Mouse (Mus musculus) embryonic facial prominence, embryonic 13.5 days (tissue): ENCODE results near the gene Ifne. TPM values are rescaled to one million over a fixed set of nuclear protein-coding genes. Genes with fewer than 3 reads are reported as not detected.

Source experiments
- ATAC-seq: fragments of 200-750 bp; cut with Nextera tagmentation; 2 replicates; pipeline ENCODE4 v1.8.0; 2017; ENCODE audit warnings: low read depth; ENCODE audit not compliant: insufficient number of reproducible peaks, insufficient read depth, low FRiP score, low TSS enrichment
- H3K27ac ChIP-seq: fragments of 300-500 bp; sonication (generic); 2 replicates; pipeline ENCODE4 v1.5.1; 2015; ENCODE audit warnings: moderate library complexity, mild to moderate bottlenecking, inconsistent platforms
- H3K27me3 ChIP-seq: fragments of 300-500 bp; sonication (generic); 2 replicates; pipeline ENCODE4 v1.6.1; 2015; ENCODE audit warnings: mild to moderate bottlenecking, inconsistent platforms
- H3K36me3 ChIP-seq: fragments of 300-500 bp; sonication (generic); 2 replicates; pipeline ENCODE4 v1.6.1; 2015; ENCODE audit warnings: mild to moderate bottlenecking, inconsistent platforms
- H3K4me1 ChIP-seq: fragments of 300-500 bp; sonication (generic); 2 replicates; pipeline ENCODE4 v1.6.1; 2015; ENCODE audit warnings: inconsistent platforms
- H3K4me2 ChIP-seq: fragments of 300-500 bp; sonication (generic); 2 replicates; pipeline ENCODE4 v1.6.1; 2015; ENCODE audit warnings: moderate library complexity, mild to moderate bottlenecking, inconsistent platforms
- H3K4me3 ChIP-seq: fragments of 300-500 bp; sonication (generic); 2 replicates; pipeline ENCODE4 v1.5.1; 2015; ENCODE audit warnings: mild to moderate bottlenecking, inconsistent platforms
- H3K9ac ChIP-seq: fragments of 300-500 bp; sonication (generic); 2 replicates; pipeline ENCODE4 v1.6.1; 2015; ENCODE audit warnings: mild to moderate bottlenecking, inconsistent platforms
- H3K9me3 ChIP-seq: fragments of 300-500 bp; sonication (generic); 2 replicates; pipeline ENCODE4 v1.6.1; 2016; ENCODE audit warnings: inconsistent platforms
- WGBS: fragments of 180-500 bp; shearing (Covaris S2); methylation state at CpG from one replicate; pipeline ENCODE4 v1.1.7; 2015; ENCODE audit warnings: mixed read lengths; 5-methylcytosine and 5-hydroxymethylcytosine counted together
- polyA plus RNA-seq: library from polyadenylated mRNA; unstranded; fragments of >200 nt; fragmentation: Nextera tagmentation; extraction: Ambion mirVana; gene quantifications from 2 replicates; pipeline ENCODE4 v1.2.1, GENCODE M21; 2015

The Ifne gene
- polyA plus RNA-seq, 1 experiment from 2014 or later = not detected

DNA sequence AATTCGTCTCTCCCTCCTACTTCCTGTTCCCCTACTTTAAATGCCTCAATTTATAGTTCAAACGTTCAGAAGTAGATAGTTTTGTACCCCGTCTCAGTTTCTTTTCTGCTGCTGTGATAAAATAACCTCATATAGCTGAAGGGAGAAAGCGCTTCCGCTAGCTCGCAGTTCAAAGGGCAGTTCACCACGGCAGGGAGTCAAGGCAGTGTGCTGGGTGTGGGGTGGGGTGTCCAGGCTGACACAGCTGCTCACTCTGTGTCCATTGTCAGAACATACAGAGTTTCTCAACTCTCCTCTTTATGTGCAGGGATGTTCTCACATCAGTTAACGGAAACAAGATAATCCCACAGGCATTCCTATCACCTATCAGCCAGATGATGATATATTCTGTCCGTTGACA lies 32.2 kb upstream of the Ifne start:
- 0 out of 2 replicates have a peak, but pooled peaks cover 2% of the 10 kb centered on the region for H3K27me3 ChIP-seq
- H3K4me2 ChIP-seq = no peak overlapping the region
- no peaks in the 10 kb centered on the region for H3K4me1 ChIP-seq
- H3K9me3 ChIP-seq = no peaks in the 10 kb centered on the region
- no peak overlapping the region for H3K4me3 ChIP-seq
- H3K36me3 ChIP-seq = no peaks in the 10 kb centered on the region
- no peak overlapping the region for H3K27ac ChIP-seq
- H3K9ac ChIP-seq = no peak overlapping the region
- no peak for ATAC-seq
- WGBS = 53% methylated on average over 9 of the region's 9 CpGs

DNA sequence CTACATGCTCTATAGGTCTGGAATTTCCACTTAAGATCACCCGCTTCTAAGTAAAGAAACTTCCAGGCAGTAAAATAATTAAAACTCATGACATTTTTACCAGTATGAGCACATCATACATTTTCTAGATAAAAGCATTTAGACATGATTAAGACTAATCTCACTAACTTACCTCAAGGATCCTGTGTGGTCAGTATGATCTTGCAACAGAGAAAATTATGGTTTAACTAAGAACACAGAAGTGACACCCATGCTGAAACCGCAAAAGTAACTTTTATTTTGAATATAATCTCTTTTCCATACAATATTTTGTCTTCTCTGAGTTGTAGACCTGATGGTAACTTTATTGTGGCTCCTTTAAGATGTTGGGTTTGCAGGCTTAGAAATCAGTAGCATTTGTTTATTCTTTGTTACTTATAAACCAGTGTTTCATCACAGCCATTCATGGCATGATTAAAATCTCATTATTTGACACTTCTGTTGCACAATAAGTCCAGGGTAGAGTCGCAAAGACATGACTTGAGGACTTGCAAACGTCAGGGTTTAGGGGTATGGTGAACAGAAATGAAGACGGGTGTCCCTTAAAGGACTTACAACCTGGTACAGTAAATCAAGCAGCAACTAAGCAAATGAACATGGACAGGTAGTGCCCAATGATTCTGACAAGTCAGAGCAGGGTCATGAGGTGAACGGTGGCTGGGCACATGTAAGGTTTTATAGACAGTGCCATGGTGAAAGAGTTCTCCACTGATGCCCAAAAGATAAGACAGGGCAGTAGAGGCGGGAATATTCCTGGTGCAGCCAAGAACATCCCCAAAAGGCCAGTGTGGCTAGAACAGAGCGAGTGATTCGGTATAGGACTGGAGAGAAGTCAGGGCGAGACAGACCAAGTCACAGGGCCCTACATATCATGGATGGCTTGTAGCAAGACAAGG lies 29.9 kb upstream of the Ifne start:
- no peaks in the 10 kb centered on the region for H3K36me3 ChIP-seq
- no peak overlapping the region for H3K27ac ChIP-seq
- H3K9me3 ChIP-seq = no peaks in the 10 kb centered on the region
- WGBS = 85% methylated on average over 10 of the region's 10 CpGs
- no peak overlapping the region for H3K4me3 ChIP-seq
- no peaks in the 10 kb centered on the region for H3K4me1 ChIP-seq
- H3K9ac ChIP-seq = no peak overlapping the region
- H3K4me2 ChIP-seq = no peak overlapping the region
- H3K27me3 ChIP-seq = 0 out of 2 replicates have a peak, but pooled peaks cover 2% of the 10 kb centered on the region
- ATAC-seq = no peak

DNA sequence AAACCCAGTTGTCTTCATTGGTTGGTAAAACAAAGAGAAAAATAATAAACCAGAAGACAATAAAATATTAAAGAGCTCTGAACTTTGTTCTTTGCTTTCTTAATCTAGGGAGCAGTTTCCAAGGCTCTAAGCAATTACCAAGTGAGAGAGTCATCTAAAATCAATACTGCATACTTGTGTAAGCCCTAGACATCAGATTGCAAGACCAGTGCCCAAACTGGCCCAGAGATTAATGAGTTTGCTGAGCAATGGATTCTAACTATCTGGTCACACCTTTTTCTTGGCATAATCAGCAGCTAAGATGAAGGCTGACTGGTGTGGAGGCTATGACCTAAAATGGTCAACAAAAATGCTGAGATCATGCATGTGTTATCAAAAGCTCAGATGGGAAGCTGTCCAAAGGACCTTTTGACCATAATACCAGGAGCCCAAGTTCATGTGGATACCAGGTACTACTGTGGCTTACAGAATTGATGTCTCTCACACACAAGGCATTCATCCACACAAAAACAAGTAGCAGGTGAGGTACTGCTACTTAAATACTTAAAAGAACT lies 13.3 kb upstream of the Ifne start:
- H3K4me1 ChIP-seq = no peaks in the 10 kb centered on the region
- H3K4me2 ChIP-seq = no peak overlapping the region
- no peaks in the 10 kb centered on the region for H3K36me3 ChIP-seq
- H3K4me3 ChIP-seq = no peak overlapping the region
- ATAC-seq = no peak
- no peak overlapping the region for H3K27ac ChIP-seq
- no peaks in the 10 kb centered on the region for H3K27me3 ChIP-seq
- no peaks in the 10 kb centered on the region for H3K9me3 ChIP-seq
- H3K9ac ChIP-seq = no peak overlapping the region

DNA sequence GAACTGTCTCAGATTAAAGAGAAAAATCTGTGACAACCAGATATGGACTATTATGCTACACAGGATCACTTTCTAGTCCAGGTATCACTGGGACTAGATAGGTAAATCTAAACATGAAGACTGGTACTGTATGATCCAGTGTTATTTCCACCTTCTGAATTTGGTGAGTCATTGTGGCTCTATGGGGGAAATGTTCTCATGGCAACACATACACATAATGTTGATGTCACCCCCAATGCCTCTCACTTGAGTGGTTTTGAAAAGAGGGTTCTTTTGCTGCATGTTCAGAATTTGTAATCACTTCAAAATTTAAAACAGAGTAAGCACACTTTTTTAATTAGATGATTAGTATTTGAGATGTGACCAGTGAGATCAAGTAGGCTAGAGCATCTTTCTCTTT lies 8.2 kb upstream of the Ifne start:
- no peak overlapping the region for H3K9ac ChIP-seq
- no peaks in the 10 kb centered on the region for H3K36me3 ChIP-seq
- ATAC-seq = no peak
- no peak overlapping the region for H3K4me3 ChIP-seq
- H3K4me1 ChIP-seq = no peaks in the 10 kb centered on the region
- no peaks in the 10 kb centered on the region for H3K27me3 ChIP-seq
- H3K27ac ChIP-seq = no peak overlapping the region
- H3K9me3 ChIP-seq = no peaks in the 10 kb centered on the region
- no peak overlapping the region for H3K4me2 ChIP-seq

DNA sequence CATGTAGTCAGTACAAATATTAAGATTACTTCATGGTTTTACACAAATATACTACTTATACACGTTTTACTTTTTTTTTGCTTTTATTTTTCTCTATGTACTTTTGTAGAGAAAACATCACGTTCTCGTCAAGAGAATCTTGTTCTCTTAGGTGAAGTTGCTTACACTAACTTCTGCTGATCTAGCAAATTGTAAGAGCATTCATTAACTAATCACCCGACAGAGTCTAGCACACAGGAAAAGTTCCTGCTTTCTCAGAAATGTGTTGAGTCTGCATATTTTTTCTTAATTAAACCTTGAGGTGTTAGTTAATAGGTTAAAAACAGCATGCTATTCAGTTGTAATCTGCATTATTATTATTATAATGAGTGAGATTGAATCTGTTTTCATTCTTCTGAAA lies 1.2 kb downstream of the Ifne start:
- Histone ChIP-seq H3K4me3 (no peak overlapping the region), H3K27ac (no peak overlapping the region), H3K36me3 (no peaks in the 10 kb centered on the region), H3K27me3 (no peaks in the 10 kb centered on the region), H3K4me2 (no peak overlapping the region), H3K4me1 (no peaks in the 10 kb centered on the region), H3K9me3 (no peaks in the 10 kb centered on the region), H3K9ac (no peak overlapping the region)
- ATAC-seq = no peak
- 82% methylated on average over 4 of the region's 4 CpGs for WGBS

DNA sequence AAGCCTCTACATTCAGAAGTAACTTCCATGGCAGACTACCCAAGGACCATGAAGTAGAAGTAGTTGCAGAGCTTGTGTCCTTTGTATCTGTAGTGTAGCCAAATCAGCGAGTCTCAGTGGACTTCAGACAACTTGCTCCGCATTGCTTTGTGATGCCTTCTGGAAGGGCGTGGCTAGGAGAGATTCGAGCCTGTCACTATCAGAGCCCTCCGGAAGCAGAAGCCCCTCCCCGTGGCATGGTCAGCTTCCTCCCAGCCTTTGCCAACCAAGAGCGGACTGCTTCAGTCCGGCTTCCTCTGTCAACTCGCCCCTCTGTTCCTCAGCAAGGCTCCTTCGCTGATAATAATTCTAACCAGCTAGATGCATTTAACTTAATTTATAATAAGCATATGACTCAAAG lies 1.8 kb downstream of the Ifne start:
- Histone ChIP-seq H3K27me3 (no peaks in the 10 kb centered on the region), H3K9me3 (no peaks in the 10 kb centered on the region), H3K4me2 (no peak overlapping the region), H3K36me3 (no peaks in the 10 kb centered on the region), H3K9ac (no peak overlapping the region), H3K4me3 (no peak overlapping the region), H3K27ac (no peak overlapping the region), H3K4me1 (no peaks in the 10 kb centered on the region)
- no peak for ATAC-seq
- WGBS = 41% methylated on average over 10 of the region's 10 CpGs

DNA sequence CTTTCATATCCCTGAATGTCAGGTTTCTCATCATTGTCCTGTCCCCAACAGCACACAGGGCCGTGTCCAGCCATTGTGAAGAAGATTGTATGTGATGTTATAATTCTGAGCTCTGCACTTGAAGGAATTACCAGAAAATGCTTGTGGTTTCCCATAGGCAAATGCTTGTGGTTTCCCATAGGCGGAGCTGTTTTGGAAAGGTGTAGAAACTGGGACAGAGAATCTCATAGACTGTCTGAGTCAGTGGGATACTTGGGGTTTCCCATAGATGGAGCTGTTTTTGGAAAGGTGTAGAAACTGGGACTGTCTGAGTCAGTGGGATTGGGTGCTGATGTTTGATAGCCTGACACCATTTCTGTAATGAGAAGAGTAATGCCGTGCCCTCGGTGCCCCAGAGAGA lies 3.5 kb downstream of the Ifne start:
- Histone ChIP-seq H3K9ac (no peak overlapping the region), H3K27me3 (no peaks in the 10 kb centered on the region), H3K9me3 (no peaks in the 10 kb centered on the region), H3K4me3 (no peak overlapping the region), H3K36me3 (no peaks in the 10 kb centered on the region), H3K27ac (no peak overlapping the region), H3K4me2 (no peak overlapping the region), H3K4me1 (no peaks in the 10 kb centered on the region)
- ATAC-seq = no peak
- 65% methylated on average over 4 of the region's 4 CpGs for WGBS

DNA sequence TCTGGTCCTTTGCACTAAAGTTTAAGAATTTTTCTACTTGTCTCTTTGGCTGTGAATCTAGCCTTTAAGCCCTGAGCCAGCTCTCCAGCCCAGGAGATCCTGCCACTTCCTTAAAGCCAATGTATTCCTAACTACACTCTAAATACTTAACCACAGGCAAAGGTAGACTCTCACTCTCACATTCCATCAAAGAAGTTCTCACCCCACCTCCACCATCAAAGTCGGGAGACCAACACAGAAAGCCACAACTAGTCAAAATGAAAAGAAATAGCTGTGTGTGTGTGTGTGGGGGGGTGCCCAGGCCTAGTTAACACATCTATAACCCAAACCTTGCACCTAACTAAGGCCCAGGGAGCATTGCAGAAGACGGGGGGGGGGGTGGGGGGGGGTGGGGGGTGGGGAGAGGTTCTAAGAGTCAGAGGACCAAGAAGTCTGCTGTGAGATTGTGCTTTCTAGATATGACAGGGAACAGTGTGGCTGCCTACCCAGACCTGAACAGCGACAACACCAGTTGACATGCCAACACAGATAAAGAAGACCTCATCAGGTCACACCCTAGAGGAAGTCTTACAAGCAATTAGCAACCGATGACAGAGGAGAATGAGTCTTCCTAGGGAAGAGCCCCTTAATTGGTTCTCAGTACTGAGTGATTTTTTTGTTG lies 4.4 kb downstream of the Ifne start:
- H3K4me2 ChIP-seq = no peak overlapping the region
- H3K36me3 ChIP-seq = no peaks in the 10 kb centered on the region
- H3K4me1 ChIP-seq = no peaks in the 10 kb centered on the region
- H3K27me3 ChIP-seq = no peaks in the 10 kb centered on the region
- no peak overlapping the region for H3K9ac ChIP-seq
- H3K27ac ChIP-seq = no peak overlapping the region
- H3K9me3 ChIP-seq = no peaks in the 10 kb centered on the region
- WGBS = 65% methylated on average over 3 of the region's 4 CpGs
- no peak for ATAC-seq
- H3K4me3 ChIP-seq = no peak overlapping the region

DNA sequence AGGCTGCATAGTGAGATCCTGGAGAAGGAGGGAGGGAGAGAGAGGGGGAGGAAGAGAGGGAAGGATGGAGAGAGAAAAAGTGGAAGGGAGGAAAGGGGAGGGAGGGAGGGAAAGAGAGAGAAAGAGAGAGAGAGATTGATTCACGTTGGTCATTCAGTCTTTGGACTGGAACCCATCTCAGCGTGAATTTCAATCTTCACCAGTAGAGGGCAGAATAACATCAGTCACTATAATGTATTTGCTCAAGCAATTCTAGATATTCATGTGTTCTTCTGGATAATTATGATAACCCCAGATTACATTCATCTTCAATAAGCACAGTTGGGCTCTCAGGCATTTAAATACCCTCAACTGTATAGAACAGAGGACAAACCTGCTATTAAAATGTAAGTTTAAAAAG lies 7.3 kb downstream of the Ifne start:
- no peak for ATAC-seq
- Histone ChIP-seq H3K4me3 (no peak overlapping the region), H3K4me2 (no peak overlapping the region), H3K36me3 (no peaks in the 10 kb centered on the region), H3K27me3 (peaks cover 3% of the 10 kb centered on the region; the same call in 1 of the 2 replicates), H3K4me1 (peaks cover 3% of the 10 kb centered on the region; the same call in 1 of the 2 replicates), H3K9ac (no peak overlapping the region), H3K27ac (no peak overlapping the region), H3K9me3 (no peaks in the 10 kb centered on the region)
- 2% methylated on average over 2 of the region's 2 CpGs for WGBS

DNA sequence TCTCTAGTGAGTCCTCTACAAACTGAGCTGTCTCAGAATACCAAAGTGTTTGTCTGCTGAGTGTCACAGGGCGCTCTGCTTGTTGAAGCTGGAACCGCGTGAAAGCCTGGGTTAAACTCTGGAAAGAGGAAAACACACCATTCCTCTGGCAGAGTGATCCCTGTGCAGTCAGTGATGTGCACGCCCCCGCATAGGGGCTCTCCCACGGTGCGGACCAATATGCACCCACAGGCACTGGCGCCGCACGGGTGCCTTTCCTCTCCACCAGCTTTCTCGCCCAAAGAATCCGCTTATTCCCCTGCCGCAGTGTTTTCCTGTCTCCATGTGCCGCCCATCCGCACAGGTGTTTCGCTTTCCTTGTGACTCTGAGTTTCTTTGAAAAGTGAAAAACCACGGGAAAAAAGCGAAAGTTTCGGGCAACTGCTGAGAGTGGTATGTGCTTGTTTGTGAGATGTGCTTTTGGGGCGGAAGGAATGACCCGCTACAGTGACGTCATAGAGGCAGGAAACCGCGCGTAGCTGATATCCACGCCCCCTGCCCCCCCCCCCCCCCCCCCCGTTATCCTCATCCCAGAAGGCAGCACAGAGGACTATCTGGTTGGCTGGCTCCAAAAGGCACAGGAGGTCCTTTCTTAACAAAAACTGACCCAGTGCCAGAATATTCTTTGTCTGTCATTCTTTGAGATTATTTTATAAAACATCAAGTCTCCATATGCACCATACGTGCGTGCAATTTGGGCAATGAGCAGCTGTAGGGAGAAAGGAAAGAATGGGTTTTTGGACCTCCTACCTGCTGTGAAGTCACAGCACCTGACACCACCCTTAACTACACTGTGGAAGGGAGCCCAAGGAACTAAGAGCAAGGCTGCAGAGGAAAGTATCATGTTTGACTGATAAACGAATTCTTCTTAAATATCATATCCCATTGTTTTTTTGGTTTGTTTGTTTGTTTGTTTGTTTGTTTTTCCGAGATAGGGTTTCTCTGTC lies 11.8 kb downstream of the Ifne start:
- Histone ChIP-seq H3K27me3 (peaks cover 25% of the 10 kb centered on the region), H3K9me3 (no peaks in the 10 kb centered on the region), H3K4me2 (peak overlapping the region; percentile 95), H3K4me3 (peak overlapping the region; percentile 56), H3K9ac (peak overlapping the region; percentile 67), H3K27ac (no peak overlapping the region), H3K36me3 (no peaks in the 10 kb centered on the region), H3K4me1 (peaks cover 5% of the 10 kb centered on the region; the same call in 1 of the 2 replicates)
- 6% methylated on average over 30 of the region's 31 CpGs for WGBS
- no peak for ATAC-seq

DNA sequence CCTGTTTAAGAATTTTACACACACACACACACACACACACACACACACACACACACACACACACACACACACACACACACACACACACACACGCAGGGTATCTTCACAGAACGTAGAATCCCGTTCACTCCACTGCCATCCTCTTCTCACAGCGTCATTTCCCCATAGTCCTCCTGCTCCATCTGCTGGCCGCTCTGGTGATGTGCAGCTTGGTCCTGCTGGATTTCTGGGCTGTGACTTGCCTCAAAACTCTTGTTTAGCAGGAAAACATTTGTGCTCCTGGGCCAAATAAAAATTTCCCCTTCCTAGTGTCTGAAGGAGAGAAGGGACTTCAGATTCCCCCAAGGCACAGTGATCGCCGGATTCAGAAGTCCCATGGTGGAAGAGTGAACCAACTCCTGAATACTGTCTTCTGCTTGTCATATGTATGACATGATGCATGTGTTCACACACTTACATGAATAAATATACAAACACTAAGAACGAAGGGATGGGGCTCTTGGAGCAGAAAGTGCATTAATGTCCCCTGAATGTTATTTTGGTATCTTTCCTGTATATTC lies 12.6 kb downstream of the Ifne start:
- H3K4me2 ChIP-seq = peak overlapping the region; percentile 95
- no peak overlapping the region for H3K27ac ChIP-seq
- peak overlapping the region; percentile 56 for H3K4me3 ChIP-seq
- no peak for ATAC-seq
- H3K27me3 ChIP-seq = peaks cover 32% of the 10 kb centered on the region
- H3K4me1 ChIP-seq = peaks cover 7% of the 10 kb centered on the region; the same call in 1 of the 2 replicates
- no peaks in the 10 kb centered on the region for H3K36me3 ChIP-seq
- H3K9ac ChIP-seq = 0 out of 2 replicates have a peak overlapping the region, but pooled peaks have one; percentile 67
- H3K9me3 ChIP-seq = no peaks in the 10 kb centered on the region
- WGBS = 0% methylated on average over 8 of the region's 8 CpGs
